Mouse (Mus musculus) colon, adult 2 months (tissue): ENCODE data around the gene Gm19426. TPM values are rescaled to one million over a fixed set of nuclear protein-coding genes. Genes with fewer than 3 reads are reported as not detected.

ENCODE experiments used
- polyA plus RNA-seq: library from polyadenylated mRNA; depleted of rRNA; stranded (reverse); fragments of >200 nt; gene quantifications from 2 replicates; pipeline ENCODE4 v1.2.3, GENCODE M21; 2012; rRNA removed

The Gm19426 gene
- 0.17 and 0.35 TPM in 2 replicates for polyA plus RNA-seq

GRCm38 (mm10) chr2:84743561-84743960, at the start of gene Gm19426:
Gene Gm19426 (minus strand): TSS chr2:84743655.

GRCm38 (mm10) chr2:84775241-84775640, 31.8 kb upstream of the Gm19426 start, which contains the start of gene Serping1:
Gene Serping1 (minus strand): TSS chr2:84775444.

GRCm38 (mm10) chr2:84733579-84734300, 9.7 kb downstream of the Gm19426 start, which contains the start of gene Ypel4:
Gene Ypel4 (plus strand): TSS chr2:84734058.

GRCm38 (mm10) chr2:84727172-84727858, 16.1 kb downstream of the Gm19426 start, which contains the start of gene Clp1:
Gene Clp1 (minus strand): TSS chr2:84727350.

GRCm38 (mm10) chr2:84714811-84715561, 28.5 kb downstream of the Gm19426 start, which contains the start of gene Zdhhc5:
Gene Zdhhc5 (minus strand): TSS chr2:84715180.

Other genes with a start within 250 kb of the Gm19426 start
- 60.4 and 68.6 TPM in 2 replicates for gene Ctnnd1, start 92.9 kb downstream of the Gm19426 start, polyA plus RNA-seq
- gene Btbd18, start 84.6 kb downstream of the Gm19426 start, polyA plus RNA-seq: not detected in 2 replicates
- gene Selenoh, start 72.9 kb downstream of the Gm19426 start, polyA plus RNA-seq: 50.5 and 62.5 TPM in 2 replicates
- gene Gm28635, start 65.6 kb downstream of the Gm19426 start, polyA plus RNA-seq: not detected in 2 replicates
- 7.0 and 7.1 TPM in 2 replicates for gene Med19, start 65.3 kb downstream of the Gm19426 start, polyA plus RNA-seq
- gene Tmx2, start 64.5 kb downstream of the Gm19426 start, polyA plus RNA-seq: 43.2 and 45.6 TPM in 2 replicates
- 56.0 and 66.9 TPM in 2 replicates for gene Zdhhc5, start 28.5 kb downstream of the Gm19426 start, polyA plus RNA-seq
- gene Clp1, start 16.3 kb downstream of the Gm19426 start, polyA plus RNA-seq: 6.2 and 6.9 TPM in 2 replicates
- gene Ypel4, start 9.6 kb downstream of the Gm19426 start, polyA plus RNA-seq: 6.1 and 7.2 TPM in 2 replicates
- 227 and 242 TPM in 2 replicates for gene Serping1, start 31.8 kb upstream of the Gm19426 start, polyA plus RNA-seq
- 11.1 and 16.7 TPM in 2 replicates for gene Ube2l6, start 55.2 kb upstream of the Gm19426 start, polyA plus RNA-seq
- gene Smtnl1, start 79.0 kb upstream of the Gm19426 start, polyA plus RNA-seq: not detected in 2 replicates
- gene Timm10, start 83.3 kb upstream of the Gm19426 start, polyA plus RNA-seq: 28.1 and 31.6 TPM in 2 replicates
- gene Slc43a1, start 95.2 kb upstream of the Gm19426 start, polyA plus RNA-seq: 10.5 and 10.6 TPM in 2 replicates
- gene Rtn4rl2, start 143.1 kb upstream of the Gm19426 start, polyA plus RNA-seq: 3.2 and 4.2 TPM in 2 replicates
- 27.0 and 31.9 TPM in 2 replicates for gene Slc43a3, start 192.9 kb upstream of the Gm19426 start, polyA plus RNA-seq
- 0.29 and 0.43 TPM in 2 replicates for gene Prg2, start 236.8 kb upstream of the Gm19426 start, polyA plus RNA-seq
- gene Prg3, start 244.6 kb upstream of the Gm19426 start, polyA plus RNA-seq: not detected in 2 replicates